Mouse (Mus musculus): Measurements from ENCODE around the gene Smok2a. TPM values are rescaled to one million over a fixed set of nuclear protein-coding genes. Genes with fewer than 3 reads are reported as not detected.
"Not testable (repeated sequence)": the region's sequence is repeated elsewhere in the genome, so short reads cannot be mapped to it uniquely, and the experiment has no call there.

Gene Smok2a
- total RNA-seq (2015; ENCODE audit: low replicate concordance), result not detected in 2 replicates
- total RNA-seq (2017; ENCODE audit: low replicate concordance), result not detected in 2 replicates

GRCm38 (mm10) chr17:13220888-13221287 is at the start of gene Smok2a:
TSS of gene Smok2a (plus strand) at chr17:13221188.
- ATAC-seq (replicated peaks; ENCODE audit: low FRiP score, poor library complexity, severe bottlenecking), result no peak

DNA sequence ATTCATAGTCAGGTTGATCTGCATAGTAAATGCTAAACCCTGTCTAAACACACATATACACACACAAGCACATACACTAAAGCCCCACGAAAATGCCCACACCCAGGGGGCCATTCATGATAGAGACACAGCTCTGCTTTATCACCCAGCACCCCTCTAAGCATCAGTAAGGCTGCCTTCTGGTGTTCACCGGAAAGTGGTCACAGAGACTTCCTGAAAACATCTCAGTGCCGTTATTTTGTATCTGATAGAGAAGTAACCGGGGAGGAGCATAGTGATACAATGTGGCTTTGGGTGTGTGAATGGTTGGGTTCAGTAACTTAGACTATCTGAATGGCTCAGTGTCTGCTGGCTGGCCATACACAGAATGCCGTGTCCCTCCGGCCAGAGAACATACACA is 47.4 kb upstream of the Smok2a start:
- not testable (repeated sequence) for ATAC-seq (replicated peaks; ENCODE audit: low FRiP score, poor library complexity, severe bottlenecking)

DNA sequence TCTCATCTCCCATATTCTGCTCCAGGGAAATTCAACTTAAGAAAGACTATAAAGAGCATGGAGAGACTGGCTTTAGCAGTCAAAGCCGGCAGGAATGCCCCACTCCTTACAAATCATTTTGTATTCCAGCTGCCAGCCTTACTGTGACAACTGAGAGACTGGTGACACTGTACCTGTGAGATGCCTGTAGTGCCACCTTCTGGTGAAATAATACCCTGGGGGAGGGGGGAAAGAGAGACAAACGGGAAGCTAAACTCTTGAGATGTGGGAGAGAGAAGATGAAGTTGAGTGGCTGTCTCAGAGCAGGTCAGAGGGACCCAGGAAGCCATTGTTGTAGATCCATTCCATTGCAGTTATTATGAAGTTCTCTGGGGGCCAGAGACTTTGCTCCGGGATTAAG is 47.0 kb upstream of the Smok2a start:
- ATAC-seq (replicated peaks; ENCODE audit: low FRiP score, poor library complexity, severe bottlenecking), result not testable (repeated sequence)

- ATAC-seq (replicated peaks; ENCODE audit: low FRiP score, poor library complexity, severe bottlenecking), result not testable (repeated sequence)
Observed at GRCm38 (mm10) chr17:13175609-13176008, 45.4 kb upstream of the Smok2a start.

GRCm38 (mm10) chr17:13177796-13178195 is 43.2 kb upstream of the Smok2a start:
- ATAC-seq (replicated peaks; ENCODE audit: low FRiP score, poor library complexity, severe bottlenecking), result not testable (repeated sequence)

DNA sequence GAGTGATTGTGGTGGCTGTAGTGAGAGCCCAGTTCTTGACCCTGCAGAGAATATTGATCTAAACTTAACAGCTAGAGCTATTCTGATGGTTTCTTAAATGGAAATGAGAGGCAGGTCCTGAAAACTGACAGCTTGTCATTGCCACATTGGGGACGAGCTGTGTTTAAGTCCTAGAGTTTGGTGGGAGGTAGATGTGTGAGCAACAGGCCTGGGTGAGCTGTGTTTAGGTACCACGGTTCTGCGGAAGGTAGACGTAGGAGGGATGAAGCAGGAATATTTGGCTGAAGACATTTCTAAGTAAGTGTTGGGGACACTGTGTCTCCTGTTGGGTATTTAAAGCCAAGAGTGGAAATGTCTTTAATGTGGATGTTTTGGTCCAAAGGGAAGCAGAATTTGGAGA is 42.0 kb upstream of the Smok2a start:
- not testable (repeated sequence) for ATAC-seq (replicated peaks; ENCODE audit: low FRiP score, poor library complexity, severe bottlenecking)

- ATAC-seq (replicated peaks; ENCODE audit: low FRiP score, poor library complexity, severe bottlenecking), result not testable (repeated sequence)
Observed at GRCm38 (mm10) chr17:13180491-13180890, 40.5 kb upstream of the Smok2a start.

- ATAC-seq (replicated peaks; ENCODE audit: low FRiP score, poor library complexity, severe bottlenecking), result not testable (repeated sequence)
Observed at GRCm38 (mm10) chr17:13182712-13183111, 38.3 kb upstream of the Smok2a start.

- not testable (repeated sequence) for ATAC-seq (replicated peaks; ENCODE audit: low FRiP score, poor library complexity, severe bottlenecking)
Observed at GRCm38 (mm10) chr17:13184514-13184913, 36.5 kb upstream of the Smok2a start.

DNA sequence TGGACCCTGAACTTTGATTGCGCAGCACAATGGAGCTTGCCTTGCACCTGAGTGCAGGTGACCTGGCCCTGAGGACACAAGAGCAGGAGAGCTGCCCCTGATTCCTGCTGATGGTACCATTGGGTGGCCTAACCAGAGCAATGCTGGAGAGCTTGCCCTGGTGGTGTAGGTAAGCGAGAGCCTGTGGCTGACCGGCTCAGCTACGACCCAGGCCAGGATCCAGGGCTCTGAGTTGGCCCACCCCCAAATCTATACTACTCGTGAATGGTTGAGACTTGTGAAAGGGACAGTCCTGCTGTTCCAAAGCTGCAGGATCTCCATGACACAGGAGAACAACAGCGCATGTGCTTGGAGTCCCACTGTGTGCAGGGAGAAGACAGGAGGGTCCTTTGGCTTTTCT is 34.4 kb upstream of the Smok2a start:
- 0 out of 2 replicates have a peak, but pooled peaks have one; percentile 25 for ATAC-seq (replicated peaks; ENCODE audit: low FRiP score, poor library complexity, severe bottlenecking)

GRCm38 (mm10) chr17:13187621-13188020 is 33.4 kb upstream of the Smok2a start:
- not testable (repeated sequence) for ATAC-seq (replicated peaks; ENCODE audit: low FRiP score, poor library complexity, severe bottlenecking)

DNA sequence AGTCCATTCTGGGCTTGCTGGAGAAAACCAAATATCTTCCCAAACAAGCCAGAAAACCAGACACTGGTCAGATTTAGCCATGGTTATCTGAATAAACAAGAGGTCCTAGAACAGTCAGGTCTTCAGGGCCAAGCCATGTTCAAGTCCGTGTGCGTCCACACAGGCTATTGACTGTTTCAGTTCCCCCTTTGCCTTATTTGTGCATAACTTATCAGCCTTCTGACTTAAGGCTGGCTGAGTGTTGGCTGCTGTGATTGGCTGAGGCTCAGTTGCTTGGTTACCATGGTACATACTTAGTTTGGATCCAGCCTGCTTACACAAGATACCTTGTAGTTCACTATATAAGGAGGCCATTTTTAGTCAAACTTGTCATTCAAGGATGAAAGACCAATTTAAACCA is 32.1 kb upstream of the Smok2a start:
- not testable (repeated sequence) for ATAC-seq (replicated peaks; ENCODE audit: low FRiP score, poor library complexity, severe bottlenecking)

GRCm38 (mm10) chr17:13190836-13191583 is 30.0 kb upstream of the Smok2a start:
- not testable (repeated sequence) for ATAC-seq (replicated peaks; ENCODE audit: low FRiP score, poor library complexity, severe bottlenecking)

GRCm38 (mm10) chr17:13196486-13196885 is 24.5 kb upstream of the Smok2a start:
- not testable (repeated sequence) for ATAC-seq (replicated peaks; ENCODE audit: low FRiP score, poor library complexity, severe bottlenecking)

DNA sequence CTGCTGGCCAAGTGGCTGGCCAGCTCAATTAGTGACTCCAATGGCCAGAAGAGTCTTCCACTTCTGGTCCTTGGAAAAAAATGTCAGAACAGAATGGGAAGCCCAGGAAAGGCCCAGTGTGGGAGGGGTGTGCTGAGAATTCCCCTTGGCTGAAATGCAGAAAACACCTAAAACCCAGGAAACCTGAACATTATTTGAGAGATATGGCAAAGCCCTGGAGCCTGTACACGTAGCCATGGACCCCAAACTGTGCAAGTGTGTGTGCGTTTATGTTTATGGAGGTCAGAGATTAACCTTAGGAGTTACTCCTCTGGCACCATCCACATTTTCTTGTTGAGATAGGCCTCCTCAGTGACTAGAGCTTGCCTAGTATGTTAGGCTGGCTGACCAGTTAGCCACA is 22.2 kb upstream of the Smok2a start:
- not testable (repeated sequence) for ATAC-seq (replicated peaks; ENCODE audit: low FRiP score, poor library complexity, severe bottlenecking)

DNA sequence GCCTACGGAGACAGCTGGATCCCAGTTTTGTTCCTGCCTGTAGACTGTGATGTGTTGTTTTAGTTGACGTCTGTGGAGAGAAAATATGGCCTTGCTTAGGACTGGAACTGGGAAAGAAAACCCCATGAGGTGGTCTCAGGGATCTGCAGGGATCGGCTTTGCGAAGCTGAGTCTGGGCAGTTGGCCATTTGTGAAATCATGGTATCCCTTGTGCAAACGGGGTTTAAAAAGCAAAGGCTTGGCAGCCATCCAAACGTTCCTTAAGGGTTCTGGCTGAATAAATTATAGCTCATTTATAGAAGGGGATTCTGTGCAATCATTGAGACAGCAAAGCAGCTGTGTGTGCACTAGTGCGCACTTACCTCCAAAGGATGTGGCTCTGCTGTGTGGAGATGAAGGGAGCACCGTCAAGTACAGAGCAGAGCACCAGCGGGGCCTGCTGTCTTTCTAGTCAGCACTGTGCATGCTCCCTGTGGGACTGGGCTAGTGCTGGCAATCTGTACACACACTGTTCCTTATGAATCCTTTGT is 21.0 kb upstream of the Smok2a start:
- ATAC-seq (replicated peaks; ENCODE audit: low FRiP score, poor library complexity, severe bottlenecking), result not testable (repeated sequence)

DNA sequence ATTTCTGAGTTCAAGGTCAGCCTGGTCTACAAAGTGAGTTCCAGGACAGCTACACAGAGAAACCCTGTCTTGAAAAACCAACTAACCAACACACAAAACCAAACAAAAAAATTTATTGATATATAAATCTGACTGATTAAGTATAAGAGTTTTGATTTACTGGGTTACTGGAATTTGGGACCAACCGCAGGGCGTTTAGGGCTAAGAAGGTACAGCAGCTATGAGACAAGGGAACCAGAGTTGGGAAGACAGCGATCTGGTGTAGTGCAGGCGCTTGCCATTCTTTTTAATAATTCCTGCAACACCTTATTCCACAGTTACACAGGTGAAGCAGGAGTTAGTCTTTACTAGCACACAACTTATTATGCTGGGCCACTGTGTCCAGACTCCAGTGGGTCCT is 19.4 kb upstream of the Smok2a start:
- not testable (repeated sequence) for ATAC-seq (replicated peaks; ENCODE audit: low FRiP score, poor library complexity, severe bottlenecking)

DNA sequence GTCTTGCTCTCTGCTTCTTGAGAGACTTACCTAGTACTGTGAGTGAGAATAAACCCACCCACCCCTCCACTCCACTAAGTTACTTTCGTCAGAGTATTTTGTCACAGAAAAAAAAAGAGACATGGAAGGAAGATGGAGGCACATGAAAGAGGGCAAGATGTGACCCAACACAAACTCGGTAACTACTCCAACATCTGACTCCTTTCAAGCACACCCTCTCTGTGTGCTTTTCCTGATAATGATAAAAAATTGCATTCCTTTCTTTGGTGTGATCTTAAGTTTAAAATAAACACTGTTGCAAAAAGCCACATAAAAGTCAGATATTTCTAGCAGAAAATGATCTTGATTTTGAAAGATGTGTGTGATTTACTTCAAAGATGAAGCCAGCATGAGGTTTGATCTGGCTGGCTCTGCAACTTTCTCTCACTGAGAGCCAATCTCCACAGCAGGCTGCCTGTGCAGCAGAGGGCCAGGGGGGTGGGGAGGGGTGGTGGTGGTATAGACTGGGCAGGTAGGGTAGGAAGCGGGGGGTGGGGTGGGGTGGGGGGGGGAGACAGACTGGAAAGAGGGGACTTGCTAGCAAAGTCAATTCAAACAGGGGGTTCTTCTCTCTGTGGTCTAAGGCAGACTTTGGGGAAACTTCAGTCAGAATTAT is 18.4 kb upstream of the Smok2a start:
- ATAC-seq (replicated peaks; ENCODE audit: low FRiP score, poor library complexity, severe bottlenecking), result not testable (repeated sequence)

DNA sequence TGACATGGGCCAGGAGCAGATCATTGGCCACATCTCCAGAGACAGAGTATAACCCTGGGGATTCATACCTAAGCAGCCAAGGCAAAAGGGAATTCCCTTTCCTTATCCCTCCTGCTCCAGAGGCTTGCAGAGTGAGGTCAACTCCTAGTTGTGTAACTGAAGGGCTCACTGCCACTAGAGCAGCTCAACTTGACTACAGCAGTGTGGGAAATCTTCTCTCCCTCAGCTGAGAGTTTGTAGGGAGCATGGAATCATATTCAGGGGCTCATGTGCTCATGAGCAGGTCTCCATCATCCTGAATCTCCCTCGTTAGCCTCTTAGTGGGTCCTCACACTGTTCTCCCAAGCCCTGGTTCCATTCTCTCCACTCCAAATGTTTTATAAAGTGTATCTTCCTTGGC is 15.7 kb upstream of the Smok2a start:
- ATAC-seq (replicated peaks; ENCODE audit: low FRiP score, poor library complexity, severe bottlenecking), result not testable (repeated sequence)

DNA sequence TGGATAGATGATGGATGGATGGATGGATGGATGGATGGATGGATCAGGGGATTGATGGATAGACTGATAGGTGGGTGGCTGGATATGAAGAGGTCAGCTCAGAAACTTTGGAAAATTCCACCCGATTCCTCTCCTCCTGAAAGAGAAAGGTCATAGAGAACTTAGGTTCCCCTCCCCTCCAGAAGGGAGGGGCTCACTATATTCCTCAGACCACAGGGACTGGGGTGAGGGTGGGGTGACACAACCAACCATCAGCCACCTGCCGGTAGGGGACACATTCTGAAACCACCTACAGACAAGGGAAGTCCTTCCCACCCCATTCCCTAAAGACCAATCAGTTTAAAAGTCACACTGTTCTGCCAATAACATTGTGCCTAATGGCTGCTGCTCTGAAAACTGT is 14.5 kb upstream of the Smok2a start:
- ATAC-seq (replicated peaks; ENCODE audit: low FRiP score, poor library complexity, severe bottlenecking), result 0 out of 2 replicates have a peak, but pooled peaks have one; percentile 53

GRCm38 (mm10) chr17:13208460-13208859 is 12.5 kb upstream of the Smok2a start:
- ATAC-seq (replicated peaks; ENCODE audit: low FRiP score, poor library complexity, severe bottlenecking), result not testable (repeated sequence)

Data from erythroblast, adult 5-6 weeks (primary cell).